Mouse (Mus musculus) erythroblast, embryonic 14.5 days (primary cell): ENCODE data around the gene Habp2. TPM values are rescaled to one million over a fixed set of nuclear protein-coding genes. Genes with fewer than 3 reads are reported as not detected.

Source experiments
- H3K27me3 ChIP-seq: 2 replicates; pipeline ENCODE4 v1.6.1; 2012; ENCODE audit warnings: inconsistent platforms; ENCODE audit not compliant: control insufficient read depth
- H3K36me3 ChIP-seq: 2 replicates; pipeline ENCODE4 v1.6.1; 2012; ENCODE audit warnings: mild to moderate bottlenecking, inconsistent platforms; ENCODE audit not compliant: control insufficient read depth
- H3K4me1 ChIP-seq: 2 replicates; pipeline ENCODE4 v1.6.1; 2012; ENCODE audit warnings: inconsistent platforms; ENCODE audit not compliant: control insufficient read depth
- H3K4me3 ChIP-seq: replicated peaks from 2 replicates; pipeline ENCODE3; 2012; ENCODE audit warnings: moderate library complexity, mild to moderate bottlenecking, inconsistent platforms
- H3K9me3 ChIP-seq: 2 replicates; pipeline ENCODE4 v1.6.1; 2012; ENCODE audit warnings: low read length, inconsistent platforms, mixed read lengths; ENCODE audit not compliant: control insufficient read depth
- GATA1 ChIP-seq: IDR thresholded peaks from 2 replicates; pipeline ENCODE4 v1.6.1; 2012; ENCODE audit warnings: low read length, inconsistent platforms, mixed read lengths
- TAL1 ChIP-seq: IDR thresholded peaks from 3 replicates; pipeline ENCODE4 v1.6.1; 2012; ENCODE audit warnings: low read length, inconsistent platforms, mixed read lengths
- polyA plus RNA-seq: library from polyadenylated mRNA; stranded (reverse); fragments of >175 nt; gene quantifications from 2 replicates; pipeline ENCODE4 v1.2.3, GENCODE M21; 2012

Gene Habp2
- polyA plus RNA-seq, 1 experiment: 0.41 TPM

- Histone ChIP-seq H3K36me3 (no peaks in the 10 kb centered on the region; the same call in 1 of the 2 replicates), H3K27me3 (no peaks in the 10 kb centered on the region), H3K4me1 (no peaks in the 10 kb centered on the region), H3K4me3 (no peak overlapping the region), H3K9me3 (no peaks in the 10 kb centered on the region)
- TF ChIP-seq TAL1 (no peak), GATA1 (no peak)
These were observed 2.7 kb downstream of the Habp2 start for GRCm38 (mm10) chr19:56289642-56290041.

GRCm38 (mm10) chr19:56291898-56292297 lies 5.0 kb downstream of the Habp2 start:
- Histone ChIP-seq H3K27me3 (no peaks in the 10 kb centered on the region), H3K4me3 (no peak overlapping the region), H3K9me3 (no peaks in the 10 kb centered on the region), H3K36me3 (no peaks in the 10 kb centered on the region; the same call in 1 of the 2 replicates), H3K4me1 (no peaks in the 10 kb centered on the region)
- TF ChIP-seq TAL1 (no peak), GATA1 (no peak)

GRCm38 (mm10) chr19:56292335-56292734 lies 5.4 kb downstream of the Habp2 start:
- no peaks in the 10 kb centered on the region for H3K27me3 ChIP-seq
- H3K36me3 ChIP-seq: no peaks in the 10 kb centered on the region; the same call in 1 of the 2 replicates
- H3K4me3 ChIP-seq: no peak overlapping the region
- H3K9me3 ChIP-seq: no peaks in the 10 kb centered on the region
- no peaks in the 10 kb centered on the region for H3K4me1 ChIP-seq
- TF ChIP-seq TAL1 (no peak), GATA1 (no peak)

- Histone ChIP-seq H3K36me3 (no peaks in the 10 kb centered on the region; the same call in 1 of the 2 replicates), H3K9me3 (no peaks in the 10 kb centered on the region), H3K27me3 (no peaks in the 10 kb centered on the region), H3K4me3 (no peak overlapping the region), H3K4me1 (no peaks in the 10 kb centered on the region)
- TF ChIP-seq GATA1: no peak
- no peak for TF ChIP-seq TAL1
These were observed 7.9 kb downstream of the Habp2 start for GRCm38 (mm10) chr19:56294654-56295399.

- Histone ChIP-seq H3K4me3 (no peak overlapping the region), H3K27me3 (no peaks in the 10 kb centered on the region), H3K36me3 (no peaks in the 10 kb centered on the region; the same call in 1 of the 2 replicates), H3K9me3 (no peaks in the 10 kb centered on the region), H3K4me1 (no peaks in the 10 kb centered on the region)
- TF ChIP-seq GATA1 (no peak), TAL1 (no peak)
These were observed 9.7 kb downstream of the Habp2 start for GRCm38 (mm10) chr19:56296668-56297067.

GRCm38 (mm10) chr19:56297264-56297663 lies 10.3 kb downstream of the Habp2 start:
- no peak for TF ChIP-seq TAL1
- Histone ChIP-seq H3K4me1 (no peaks in the 10 kb centered on the region), H3K4me3 (no peak overlapping the region), H3K27me3 (no peaks in the 10 kb centered on the region), H3K9me3 (no peaks in the 10 kb centered on the region), H3K36me3 (no peaks in the 10 kb centered on the region; the same call in 1 of the 2 replicates)

GRCm38 (mm10) chr19:56300835-56301234 lies 13.9 kb downstream of the Habp2 start:
- no peaks in the 10 kb centered on the region; the same call in 1 of the 2 replicates for H3K36me3 ChIP-seq
- TF ChIP-seq TAL1 (no peak), GATA1 (no peak)
- no peaks in the 10 kb centered on the region for H3K4me1 ChIP-seq
- H3K4me3 ChIP-seq: no peak overlapping the region
- H3K27me3 ChIP-seq: no peaks in the 10 kb centered on the region
- H3K9me3 ChIP-seq: no peaks in the 10 kb centered on the region

- TF ChIP-seq GATA1 (no peak), TAL1 (no peak)
- Histone ChIP-seq H3K27me3 (no peaks in the 10 kb centered on the region), H3K36me3 (no peaks in the 10 kb centered on the region; the same call in 1 of the 2 replicates), H3K4me1 (peaks cover 16% of the 10 kb centered on the region), H3K9me3 (no peaks in the 10 kb centered on the region), H3K4me3 (no peak overlapping the region)
These were observed 29.6 kb downstream of the Habp2 start for GRCm38 (mm10) chr19:56316531-56316930.

- Histone ChIP-seq H3K27me3 (no peaks in the 10 kb centered on the region), H3K4me3 (no peak overlapping the region), H3K4me1 (peaks cover 16% of the 10 kb centered on the region), H3K9me3 (no peaks in the 10 kb centered on the region), H3K36me3 (no peaks in the 10 kb centered on the region; the same call in 1 of the 2 replicates)
- TF ChIP-seq GATA1: no peak
These were observed 32.3 kb downstream of the Habp2 start for GRCm38 (mm10) chr19:56319219-56319618.

GRCm38 (mm10) chr19:56319629-56320028 lies 32.7 kb downstream of the Habp2 start:
- H3K4me1 ChIP-seq: peaks cover 16% of the 10 kb centered on the region
- H3K36me3 ChIP-seq: no peaks in the 10 kb centered on the region; the same call in 1 of the 2 replicates
- no peaks in the 10 kb centered on the region for H3K27me3 ChIP-seq
- no peak overlapping the region for H3K4me3 ChIP-seq
- no peaks in the 10 kb centered on the region for H3K9me3 ChIP-seq
- no peak for TF ChIP-seq TAL1
- TF ChIP-seq GATA1: no peak
